Comparison of ENCODE assay signal across 16 mouse cellular contexts in genomic region chr16:94633012-94633411, GRCm38 (mm10).
DNase-seq lines count a peak whose midpoint lies in the region; ATAC-seq and TF ChIP-seq lines count a peak whose summit lies in the region.
"Had no signal": no experiment of that assay in that cellular context is flagged by ENCODE, and none has a peak within 500 bp of the region (broad histone marks: within the 10 kb centered on the region; RNA-seq: fewer than 3 reads in every experiment).

No protein-coding gene starts in this region.

- H3K27me3 ChIP-seq in kidney, embryonic 15.5 days, result no peaks in the 10 kb centered on the region
- no peaks in the 10 kb centered on the region for H3K27me3 ChIP-seq in hindbrain, embryonic 14.5 days (ENCODE audit: control insufficient read depth, insufficient read depth, low read length)
- no peaks in the 10 kb centered on the region for H3K27me3 ChIP-seq in hindbrain, embryonic 16.5 days (replicated peaks; ENCODE audit: control insufficient read depth, insufficient read depth, low read length)
- no peaks in the 10 kb centered on the region for H3K27me3 ChIP-seq in liver, embryonic 16.5 days (ENCODE audit: control insufficient read depth, insufficient read depth, low read depth, low read length)
- H3K27me3 ChIP-seq in cerebellum, adult 2 months (ENCODE audit: control insufficient read depth, insufficient read depth, low read length), result no peaks in the 10 kb centered on the region
- H3K27me3 ChIP-seq: CH12.LX; heart, embryonic 15.5 days; limb, embryonic 12.5 days had no signal

- 61% methylated on average over 6 of the region's 6 CpGs for WGBS in kidney, embryonic 15.5 days
- 81% methylated on average over 5 of the region's 6 CpGs for WGBS in hindbrain, embryonic 14.5 days
- WGBS in hindbrain, embryonic 16.5 days, result 63% methylated on average over 6 of the region's 6 CpGs
- WGBS in liver, embryonic 16.5 days (ENCODE audit: insufficient replicate concordance), result 71% methylated on average over 6 of the region's 6 CpGs
- 64% methylated on average over 6 of the region's 6 CpGs for WGBS in cerebellum, adult 2 months

- H3K36me3 ChIP-seq in kidney, embryonic 15.5 days, result no peaks in the 10 kb centered on the region
- H3K36me3 ChIP-seq in hindbrain, embryonic 14.5 days (replicated peaks; ENCODE audit: control insufficient read depth, insufficient read depth), result no peaks in the 10 kb centered on the region
- H3K36me3 ChIP-seq in hindbrain, embryonic 16.5 days (ENCODE audit: control insufficient read depth, insufficient read depth, low read length), result no peaks in the 10 kb centered on the region
- no peaks in the 10 kb centered on the region for H3K36me3 ChIP-seq in liver, embryonic 16.5 days (ENCODE audit: control insufficient read depth, insufficient read depth)
- H3K36me3 ChIP-seq: heart, embryonic 15.5 days; limb, embryonic 12.5 days had no signal

- no peak for DNase-seq in kidney, postnatal 36 days
- no peak for DNase-seq in hindbrain, embryonic 14.5 days (ENCODE audit: low spot score)
- no peak for DNase-seq in cerebellum, postnatal 36 days
- no peak for DNase-seq in cerebellum, adult 2 months
- DNase-seq in thymus, postnatal 36 days, result no peak
- DNase-seq: cerebellum, adult 9-10 months; gastrocnemius, postnatal 10 days; kidney, adult 11 months; lung, postnatal 4 days; thymus, adult 18-20 months had no signal

- no peaks in the 10 kb centered on the region for H3K9me3 ChIP-seq in kidney, embryonic 15.5 days (replicated peaks)
- H3K9me3 ChIP-seq in hindbrain, embryonic 14.5 days (ENCODE audit: control insufficient read depth, low read length), result no peaks in the 10 kb centered on the region
- H3K9me3 ChIP-seq in hindbrain, embryonic 16.5 days (ENCODE audit: control insufficient read depth, low read length), result no peaks in the 10 kb centered on the region
- H3K9me3 ChIP-seq in liver, embryonic 16.5 days (replicated peaks; ENCODE audit: control insufficient read depth, low read length), result no peaks in the 10 kb centered on the region
- H3K9me3 ChIP-seq: heart, embryonic 15.5 days; limb, embryonic 12.5 days had no signal

- TF ChIP-seq CTCF in cerebellum, adult 2 months (IDR thresholded peaks at IDR 0.05; ENCODE audit: borderline replicate concordance, insufficient read depth, low read depth, low read length), result no peak

- H3K4me3 ChIP-seq in kidney, embryonic 15.5 days (replicated peaks), result no peak overlapping the region
- no peak overlapping the region for H3K4me3 ChIP-seq in hindbrain, embryonic 14.5 days (replicated peaks; ENCODE audit: low read length)
- no peak overlapping the region for H3K4me3 ChIP-seq in hindbrain, embryonic 16.5 days (ENCODE audit: low read length)
- H3K4me3 ChIP-seq in liver, embryonic 16.5 days (ENCODE audit: low read depth, low read length), result no peak overlapping the region
- H3K4me3 ChIP-seq in cerebellum, adult 2 months (replicated peaks; ENCODE audit: insufficient read depth, low read depth, low read length), result no peak overlapping the region
- H3K4me3 ChIP-seq: heart, embryonic 15.5 days; limb, embryonic 12.5 days had no signal

- H3K27ac ChIP-seq in kidney, embryonic 15.5 days, result peak overlapping the region; percentile 66
- H3K27ac ChIP-seq in hindbrain, embryonic 14.5 days, result peak overlapping the region; percentile 70
- no peak overlapping the region; the same call in 1 of the 2 replicates for H3K27ac ChIP-seq in hindbrain, embryonic 16.5 days (ENCODE audit: low read depth, low read length)
- H3K27ac ChIP-seq in liver, embryonic 16.5 days (ENCODE audit: low read length), result no peak overlapping the region
- H3K27ac ChIP-seq in cerebellum, adult 2 months (ENCODE audit: insufficient read depth, low read length), result no peak overlapping the region
- H3K27ac ChIP-seq: heart, embryonic 15.5 days; limb, embryonic 12.5 days had no signal

- no peak for TF ChIP-seq POLR2A in cerebellum, adult 2 months (IDR thresholded peaks at IDR 0.05; ENCODE audit: borderline replicate concordance, insufficient read depth, low read length)

- H3K4me1 ChIP-seq in kidney, embryonic 15.5 days, result peaks cover 42% of the 10 kb centered on the region
- H3K4me1 ChIP-seq in hindbrain, embryonic 14.5 days (replicated peaks; ENCODE audit: control insufficient read depth, insufficient read depth, low read length), result peaks cover 27% of the 10 kb centered on the region
- H3K4me1 ChIP-seq in hindbrain, embryonic 16.5 days (ENCODE audit: control insufficient read depth, insufficient read depth, low read depth, low read length), result peaks cover 8% of the 10 kb centered on the region
- H3K4me1 ChIP-seq in liver, embryonic 16.5 days (ENCODE audit: control insufficient read depth, low read depth, low read length), result peaks cover 11% of the 10 kb centered on the region
- peaks cover 9% of the 10 kb centered on the region for H3K4me1 ChIP-seq in cerebellum, adult 2 months (ENCODE audit: control insufficient read depth, insufficient read depth, low read length)

- H3K9ac ChIP-seq in kidney, embryonic 15.5 days, result no peak overlapping the region
- H3K9ac ChIP-seq in hindbrain, embryonic 14.5 days, result no peak overlapping the region
- no peak overlapping the region for H3K9ac ChIP-seq in hindbrain, embryonic 16.5 days (ENCODE audit: low read depth, low read length)
- no peak overlapping the region for H3K9ac ChIP-seq in liver, embryonic 16.5 days (ENCODE audit: low read depth, low read length)
- H3K9ac ChIP-seq: heart, embryonic 15.5 days; limb, embryonic 12.5 days had no signal

- no peak overlapping the region for H3K4me2 ChIP-seq in kidney, embryonic 15.5 days
- no peak overlapping the region for H3K4me2 ChIP-seq in hindbrain, embryonic 14.5 days (replicated peaks)
- no peak overlapping the region for H3K4me2 ChIP-seq in hindbrain, embryonic 16.5 days (ENCODE audit: low read length)
- H3K4me2 ChIP-seq in liver, embryonic 16.5 days (ENCODE audit: low read depth, low read length), result no peak overlapping the region
- H3K4me2 ChIP-seq: heart, embryonic 15.5 days; limb, embryonic 12.5 days had no signal

- peak; percentile 33; the same call in 1 of the 2 replicates for ATAC-seq in kidney, embryonic 15.5 days (replicated peaks; ENCODE audit: low FRiP score)
- ATAC-seq in hindbrain, embryonic 14.5 days (ENCODE audit: low FRiP score), result no peak
- ATAC-seq in hindbrain, embryonic 16.5 days, result 0 out of 2 replicates have a peak, but pooled peaks have one; percentile 19
- ATAC-seq in liver, embryonic 16.5 days (ENCODE audit: low read depth), result peak; percentile 25; the same call in 1 of the 2 replicates

Comparison
In these comparisons a context has a peak if more than half of its experiments do, and no peak if none do; other contexts are left out.
1. H3K27ac ChIP-seq: peak in kidney, embryonic 15.5 days (single experiment) and hindbrain, embryonic 14.5 days (single experiment); none in hindbrain, embryonic 16.5 days (single experiment), liver, embryonic 16.5 days (single experiment) and cerebellum, adult 2 months (single experiment).